Mouse (Mus musculus) embryonic facial prominence, embryonic 13.5 days (tissue): ENCODE results near the gene Bbof1. TPM values are rescaled to one million over a fixed set of nuclear protein-coding genes. Genes with fewer than 3 reads are reported as not detected.

Experiments
- ATAC-seq: fragments of 200-750 bp; cut with Nextera tagmentation; 2 replicates; pipeline ENCODE4 v1.8.0; 2017; ENCODE audit warnings: low read depth; ENCODE audit not compliant: insufficient number of reproducible peaks, insufficient read depth, low FRiP score, low TSS enrichment
- H3K27ac ChIP-seq: fragments of 300-500 bp; sonication (generic); 2 replicates; pipeline ENCODE4 v1.5.1; 2015; ENCODE audit warnings: moderate library complexity, mild to moderate bottlenecking, inconsistent platforms
- H3K27me3 ChIP-seq: fragments of 300-500 bp; sonication (generic); 2 replicates; pipeline ENCODE4 v1.6.1; 2015; ENCODE audit warnings: mild to moderate bottlenecking, inconsistent platforms
- H3K36me3 ChIP-seq: fragments of 300-500 bp; sonication (generic); 2 replicates; pipeline ENCODE4 v1.6.1; 2015; ENCODE audit warnings: mild to moderate bottlenecking, inconsistent platforms
- H3K4me1 ChIP-seq: fragments of 300-500 bp; sonication (generic); 2 replicates; pipeline ENCODE4 v1.6.1; 2015; ENCODE audit warnings: inconsistent platforms
- H3K4me2 ChIP-seq: fragments of 300-500 bp; sonication (generic); 2 replicates; pipeline ENCODE4 v1.6.1; 2015; ENCODE audit warnings: moderate library complexity, mild to moderate bottlenecking, inconsistent platforms
- H3K4me3 ChIP-seq: fragments of 300-500 bp; sonication (generic); 2 replicates; pipeline ENCODE4 v1.5.1; 2015; ENCODE audit warnings: mild to moderate bottlenecking, inconsistent platforms
- H3K9ac ChIP-seq: fragments of 300-500 bp; sonication (generic); 2 replicates; pipeline ENCODE4 v1.6.1; 2015; ENCODE audit warnings: mild to moderate bottlenecking, inconsistent platforms
- H3K9me3 ChIP-seq: fragments of 300-500 bp; sonication (generic); 2 replicates; pipeline ENCODE4 v1.6.1; 2016; ENCODE audit warnings: inconsistent platforms
- WGBS: fragments of 180-500 bp; shearing (Covaris S2); methylation state at CpG from one replicate; pipeline ENCODE4 v1.1.7; 2015; ENCODE audit warnings: mixed read lengths; 5-methylcytosine and 5-hydroxymethylcytosine counted together
- polyA plus RNA-seq: library from polyadenylated mRNA; unstranded; fragments of >200 nt; fragmentation: Nextera tagmentation; extraction: Ambion mirVana; gene quantifications from 2 replicates; pipeline ENCODE4 v1.2.1, GENCODE M21; 2015

Bbof1 gene
- polyA plus RNA-seq, 1 experiment from 2014 or later = 2.3 TPM

GRCm38 (mm10) chr12:84448181-84448580, 39.3 kb downstream of the Bbof1 start:
- Histone ChIP-seq H3K4me1 (peaks cover 22% of the 10 kb centered on the region), H3K27me3 (no peaks in the 10 kb centered on the region; the same call in 1 of the 2 replicates), H3K4me2 (no peak overlapping the region), H3K36me3 (no peaks in the 10 kb centered on the region), H3K9me3 (no peaks in the 10 kb centered on the region), H3K27ac (no peak overlapping the region), H3K9ac (no peak overlapping the region), H3K4me3 (no peak overlapping the region)
- no peak for ATAC-seq
- 82% methylated on average over 6 of the region's 6 CpGs for WGBS

GRCm38 (mm10) chr12:84449887-84450286, 41.0 kb downstream of the Bbof1 start:
- ATAC-seq = no peak
- Histone ChIP-seq H3K4me1 (peaks cover 22% of the 10 kb centered on the region), H3K36me3 (no peaks in the 10 kb centered on the region; the same call in 1 of the 2 replicates), H3K4me3 (peak overlapping the region; percentile 77), H3K27ac (0 out of 2 replicates have a peak overlapping the region, but pooled peaks have one; percentile 74), H3K9me3 (no peaks in the 10 kb centered on the region), H3K9ac (peak overlapping the region; percentile 78; the same call in 1 of the 2 replicates), H3K27me3 (no peaks in the 10 kb centered on the region; the same call in 1 of the 2 replicates), H3K4me2 (peak overlapping the region; percentile 81)
- WGBS = 46% methylated on average over 10 of the region's 10 CpGs

GRCm38 (mm10) chr12:84450351-84450717, 41.5 kb downstream of the Bbof1 start:
- Histone ChIP-seq H3K4me2 (peak overlapping the region; percentile 81), H3K27ac (peak overlapping the region; percentile 74), H3K36me3 (no peaks in the 10 kb centered on the region; the same call in 1 of the 2 replicates), H3K4me3 (peak overlapping the region; percentile 77), H3K4me1 (peaks cover 22% of the 10 kb centered on the region), H3K9me3 (no peaks in the 10 kb centered on the region), H3K9ac (peak overlapping the region; percentile 78), H3K27me3 (no peaks in the 10 kb centered on the region; the same call in 1 of the 2 replicates)
- WGBS = 0% methylated on average over 6 of the region's 6 CpGs
- ATAC-seq = no peak

GRCm38 (mm10) chr12:84450718-84451646, 42.1 kb downstream of the Bbof1 start, which contains the start of the genes Aldh6a1 and Lin52:
Gene Aldh6a1 (minus strand): TSS chr12:84451004.
Gene Lin52 (plus strand): TSS chr12:84451422.
- peaks cover 22% of the 10 kb centered on the region for H3K4me1 ChIP-seq
- H3K27ac ChIP-seq = peak within 1 kb of the TSS; percentile 74
- H3K9me3 ChIP-seq = no peaks in the 10 kb centered on the region
- peak; percentile 99 for ATAC-seq
- peak within 1 kb of the TSS; percentile 81 for H3K4me2 ChIP-seq
- H3K36me3 ChIP-seq = no peaks in the 10 kb centered on the region; the same call in 1 of the 2 replicates
- WGBS = under 1% methylated on average over 49 of the region's 49 CpGs
- H3K27me3 ChIP-seq = no peaks in the 10 kb centered on the region; the same call in 1 of the 2 replicates
- peak within 1 kb of the TSS; percentile 78 for H3K9ac ChIP-seq
- H3K4me3 ChIP-seq = peak within 1 kb of the TSS; percentile 77

- H3K27me3 ChIP-seq = no peaks in the 10 kb centered on the region
- 2% methylated on average over 11 of the region's 11 CpGs for WGBS
Measured at GRCm38 (mm10) chr12:84451801-84452200, 42.9 kb downstream of the Bbof1 start.

GRCm38 (mm10) chr12:84456911-84457310, 48.0 kb downstream of the Bbof1 start:
- Histone ChIP-seq H3K4me3 (no peak overlapping the region), H3K9ac (no peak overlapping the region), H3K4me1 (peaks cover 12% of the 10 kb centered on the region), H3K27me3 (no peaks in the 10 kb centered on the region), H3K27ac (no peak overlapping the region), H3K4me2 (no peak overlapping the region), H3K36me3 (peaks cover 28% of the 10 kb centered on the region), H3K9me3 (no peaks in the 10 kb centered on the region)
- ATAC-seq = no peak
- WGBS = 89% methylated on average over 3 of the region's 3 CpGs

More at GRCm38 (mm10) chr12:84451801-84452200, 42.9 kb downstream of the Bbof1 start:
- ATAC-seq = no peak
- peak overlapping the region; percentile 77 for H3K4me3 ChIP-seq
- H3K9me3 ChIP-seq = no peaks in the 10 kb centered on the region
- H3K27ac ChIP-seq = peak overlapping the region; percentile 49; the same call in 1 of the 2 replicates
- peaks cover 22% of the 10 kb centered on the region for H3K4me1 ChIP-seq
- peak overlapping the region; percentile 78 for H3K9ac ChIP-seq
- H3K36me3 ChIP-seq = no peaks in the 10 kb centered on the region; the same call in 1 of the 2 replicates
- peak overlapping the region; percentile 81 for H3K4me2 ChIP-seq

GRCm38 (mm10) chr12:84459845-84460244, 51.0 kb downstream of the Bbof1 start:
- H3K4me1 ChIP-seq = no peaks in the 10 kb centered on the region
- H3K9ac ChIP-seq = no peak overlapping the region
- H3K4me2 ChIP-seq = no peak overlapping the region
- 60% methylated on average over 1 of the region's 1 CpGs for WGBS
- no peaks in the 10 kb centered on the region for H3K9me3 ChIP-seq
- ATAC-seq = no peak
- H3K36me3 ChIP-seq = peaks cover 57% of the 10 kb centered on the region
- H3K27ac ChIP-seq = no peak overlapping the region
- no peak overlapping the region for H3K4me3 ChIP-seq
- H3K27me3 ChIP-seq = no peaks in the 10 kb centered on the region

- Histone ChIP-seq H3K9me3 (no peaks in the 10 kb centered on the region), H3K4me1 (no peaks in the 10 kb centered on the region), H3K27ac (no peak overlapping the region), H3K4me2 (no peak overlapping the region), H3K27me3 (no peaks in the 10 kb centered on the region), H3K4me3 (no peak overlapping the region), H3K9ac (no peak overlapping the region), H3K36me3 (peaks cover 58% of the 10 kb centered on the region)
- no peak for ATAC-seq
- WGBS = 91% methylated on average over 5 of the region's 5 CpGs
Measured at GRCm38 (mm10) chr12:84461416-84461815, 52.5 kb downstream of the Bbof1 start.

- no peak overlapping the region for H3K9ac ChIP-seq
- no peak overlapping the region for H3K4me2 ChIP-seq
- H3K27ac ChIP-seq = no peak overlapping the region
- 82% methylated on average over 3 of the region's 3 CpGs for WGBS
- H3K9me3 ChIP-seq = no peaks in the 10 kb centered on the region
- H3K4me3 ChIP-seq = no peak overlapping the region
- no peaks in the 10 kb centered on the region for H3K27me3 ChIP-seq
- peaks cover 57% of the 10 kb centered on the region for H3K36me3 ChIP-seq
- no peaks in the 10 kb centered on the region for H3K4me1 ChIP-seq
- no peak for ATAC-seq
Measured at GRCm38 (mm10) chr12:84462856-84463255, 54.0 kb downstream of the Bbof1 start.

GRCm38 (mm10) chr12:84468701-84469100, 59.8 kb downstream of the Bbof1 start:
- Histone ChIP-seq H3K4me1 (no peaks in the 10 kb centered on the region), H3K9me3 (no peaks in the 10 kb centered on the region), H3K36me3 (peaks cover 38% of the 10 kb centered on the region), H3K27me3 (no peaks in the 10 kb centered on the region), H3K27ac (no peak overlapping the region), H3K4me3 (no peak overlapping the region), H3K4me2 (no peak overlapping the region), H3K9ac (no peak overlapping the region)
- 0% methylated on average over 1 of the region's 1 CpGs for WGBS
- no peak for ATAC-seq

- Histone ChIP-seq H3K4me1 (no peaks in the 10 kb centered on the region), H3K9me3 (no peaks in the 10 kb centered on the region), H3K9ac (no peak overlapping the region), H3K4me2 (no peak overlapping the region), H3K4me3 (no peak overlapping the region), H3K27ac (no peak overlapping the region), H3K27me3 (no peaks in the 10 kb centered on the region), H3K36me3 (peaks cover 25% of the 10 kb centered on the region; the same call in 1 of the 2 replicates)
- no peak for ATAC-seq
- WGBS = 92% methylated on average over 7 of the region's 7 CpGs
Measured at GRCm38 (mm10) chr12:84478937-84479336, 70.1 kb downstream of the Bbof1 start.
